Mouse (Mus musculus) bone marrow macrophage, adult 2 months (primary cell): Measurements from ENCODE around the gene Slc22a1.

Experiments
- CTCF ChIP-seq: IDR thresholded peaks from 2 replicates; pipeline ENCODE4 v1.5.1; 2012; ENCODE audit warnings: low read depth, mild to moderate bottlenecking, low read length, moderate library complexity
- POLR2A ChIP-seq: IDR thresholded peaks from 2 replicates; pipeline ENCODE4 v1.6.1; 2012; ENCODE audit warnings: mild to moderate bottlenecking, low read depth, low read length, borderline replicate concordance

- TF ChIP-seq POLR2A, result no peak
- TF ChIP-seq CTCF, result no peak
These were observed 47.6 kb downstream of the Slc22a1 start for GRCm38 (mm10) chr17:12627983-12628382.
